12 mouse cellular contexts compared by ENCODE assay signal in the genomic region with DNA sequence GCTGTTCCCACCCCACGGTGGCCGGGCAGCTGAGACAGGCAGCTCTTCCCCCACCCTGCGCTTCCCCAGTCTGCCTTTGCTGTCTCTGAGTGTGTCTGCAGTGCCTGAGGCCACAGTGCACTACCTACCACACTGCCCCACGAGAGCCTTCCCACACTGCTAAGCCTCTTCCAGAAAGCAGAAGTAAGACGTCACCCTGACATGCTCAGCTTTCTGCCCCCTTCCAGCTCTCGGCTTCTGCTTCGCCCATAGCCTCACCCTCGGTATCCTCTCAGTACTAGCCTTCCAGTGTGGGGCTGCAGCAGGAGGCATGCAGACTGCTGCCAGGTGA. TPM values are rescaled to one million over a fixed set of nuclear protein-coding genes. Genes with fewer than 3 reads are reported as not detected.
DNase-seq lines count a peak whose midpoint lies in the region; ATAC-seq and TF ChIP-seq lines count a peak whose summit lies in the region.
"Had no signal": no experiment of that assay in that cellular context is flagged by ENCODE, and none has a peak within 500 bp of the region (broad histone marks: within the 10 kb centered on the region; RNA-seq: fewer than 3 reads in every experiment).

No protein-coding gene starts in this region.

- peak; percentile 14 for DNase-seq in adrenal gland, postnatal 10 days
- no peak for DNase-seq in adrenal gland, postnatal 25 days
- peak; percentile 47 for DNase-seq in 416B (ENCODE audit: low read depth)
- peak; percentile 57 to 76 for DNase-seq in monocyte, adult 2 months (ENCODE audit: low read depth in 1 of 2, low spot score in 2 of 2)
- no peak for DNase-seq in frontal cortex, postnatal 25 days (ENCODE audit: low spot score in 2 of 2)
- DNase-seq in cerebellum, adult 2 months = no peak
- DNase-seq in gastrocnemius, postnatal 14 days = no peak

- no peak for TF ChIP-seq CTCF in cerebellum, adult 2 months (IDR thresholded peaks at IDR 0.05; ENCODE audit: borderline replicate concordance, insufficient read depth, low read depth, low read length)

- H3K27me3 ChIP-seq in cerebellum, adult 2 months (ENCODE audit: control insufficient read depth, insufficient read depth, low read length) = no peaks in the 10 kb centered on the region
- H3K27me3 ChIP-seq: Patski had no signal

- H3K27ac ChIP-seq in cerebellum, adult 2 months (ENCODE audit: insufficient read depth, low read length) = no peak overlapping the region

- no peaks in the 10 kb centered on the region for H3K4me1 ChIP-seq in cerebellum, adult 2 months (ENCODE audit: control insufficient read depth, insufficient read depth, low read length)

- ATAC-seq in hematopoietic stem cell, adult 5-6 weeks (replicated peaks in 1 of 2; ENCODE audit: insufficient read depth in 1 of 2, low FRiP score in 2 of 2, low TSS enrichment in 1 of 2, low read depth in 1 of 2, poor library complexity in 2 of 2, severe bottlenecking in 2 of 2) = peak; percentile 74 to 77
- ATAC-seq: Patski had no signal

- intact Hi-C loops in gastrocnemius, postnatal 14 days (cut with DNase I; ENCODE audit: low total_unique reads) = loop anchor here (2.0 to 10.0 kb wide), 2 partner anchors 36 to 328 kb away; no protein-coding TSS in a partner anchor

- no peak for TF ChIP-seq POLR2A in cerebellum, adult 2 months (IDR thresholded peaks at IDR 0.05; ENCODE audit: borderline replicate concordance, insufficient read depth, low read length)

- 81% methylated on average over 8 of the region's 8 CpGs for WGBS in cerebellum, adult 2 months

- H3K4me3 ChIP-seq in cerebellum, adult 2 months (replicated peaks; ENCODE audit: insufficient read depth, low read depth, low read length) = no peak overlapping the region

RNA-seq across cellular contexts. Expression of a gene that starts 4.3 kb away (rescaled TPM):
- 100 to 1,000 TPM; 344 to 362 TPM for total RNA-seq in adrenal gland, postnatal 10 days (2021)
- total RNA-seq in adrenal gland, postnatal 25 days (2021) = 708 and 898 TPM in 2 replicates
- 71.7 and 73.6 TPM in 2 replicates for total RNA-seq in hematopoietic stem cell, adult 5-6 weeks (2017)
- polyA plus RNA-seq in cerebellum, adult 2 months (2012; rRNA removed) = 302 and 362 TPM in 2 replicates
- 100 to 1,000 TPM in 1 of 2 experiments, 10 to 100 TPM in 1; 92.5 to 102 TPM for total RNA-seq in gastrocnemius, postnatal 14 days (2021)

RNA-seq across cellular contexts. Expression of a gene that starts 4.6 kb away (rescaled TPM):
- total RNA-seq in adrenal gland, postnatal 10 days (2021) = 10 to 100 TPM; 26.3 to 31.3 TPM
- total RNA-seq in adrenal gland, postnatal 25 days (2021) = 45.0 and 50.7 TPM in 2 replicates
- total RNA-seq in hematopoietic stem cell, adult 5-6 weeks (2017) = 41.7 and 42.6 TPM in 2 replicates
- 43.5 and 47.5 TPM in 2 replicates for polyA plus RNA-seq in cerebellum, adult 2 months (2012; rRNA removed)
- 1 to 10 TPM; 6.5 to 6.9 TPM for total RNA-seq in gastrocnemius, postnatal 14 days (2021)

RNA-seq across cellular contexts. Expression of a gene that starts 23.5 kb away (rescaled TPM):
- total RNA-seq in adrenal gland, postnatal 10 days (2021) = 10 to 100 TPM; 14.0 to 18.0 TPM
- 5.4 and 7.7 TPM in 2 replicates for total RNA-seq in adrenal gland, postnatal 25 days (2021)
- 1.1 and 1.8 TPM in 2 replicates for total RNA-seq in hematopoietic stem cell, adult 5-6 weeks (2017)
- 6.0 and 7.4 TPM in 2 replicates for polyA plus RNA-seq in cerebellum, adult 2 months (2012; rRNA removed)
- total RNA-seq in gastrocnemius, postnatal 14 days (2021) = 10 to 100 TPM in 1 of 2 experiments, 1 to 10 TPM in 1; 5.8 to 11.2 TPM
- polyA plus RNA-seq: Patski had no signal

RNA-seq across cellular contexts. Expression of a gene that starts 41.3 kb away (rescaled TPM):
- 1 to 10 TPM; 7.3 to 7.7 TPM for total RNA-seq in adrenal gland, postnatal 10 days (2021)
- total RNA-seq in adrenal gland, postnatal 25 days (2021) = 10.9 and 16.0 TPM in 2 replicates
- total RNA-seq in hematopoietic stem cell, adult 5-6 weeks (2017) = 2.1 and 2.7 TPM in 2 replicates
- 15.3 and 16.1 TPM in 2 replicates for polyA plus RNA-seq in cerebellum, adult 2 months (2012; rRNA removed)
- 1 to 10 TPM; 4.9 TPM for total RNA-seq in gastrocnemius, postnatal 14 days (2021)

RNA-seq across cellular contexts. Expression of a gene that starts 52.3 kb away (rescaled TPM):
- total RNA-seq in adrenal gland, postnatal 10 days (2021) = not detected
- not detected in 2 replicates for total RNA-seq in adrenal gland, postnatal 25 days (2021)
- total RNA-seq in hematopoietic stem cell, adult 5-6 weeks (2017) = not detected in 2 replicates
- 0.29 and 0.39 TPM in 2 replicates for polyA plus RNA-seq in cerebellum, adult 2 months (2012; rRNA removed)
- not detected for total RNA-seq in gastrocnemius, postnatal 14 days (2021)
- total RNA-seq: layer of hippocampus, postnatal 10 days had no signal
- polyA plus RNA-seq: embryonic facial prominence, embryonic 11.5 days; heart, embryonic 11.5 days; Patski had no signal

Comparison
In these comparisons a context has a peak if more than half of its experiments do, and no peak if none do; other contexts are left out.
1. DNase-seq: peak in adrenal gland, postnatal 10 days (single experiment), 416B (single experiment) and monocyte, adult 2 months (2 of 2); none in adrenal gland, postnatal 25 days (single experiment), frontal cortex, postnatal 25 days (0 of 2), cerebellum, adult 2 months (0 of 2) and gastrocnemius, postnatal 14 days (single experiment).